Mouse (Mus musculus): ENCODE measurements around the gene Tmem200c.

Tmem200c gene

GRCm38 (mm10) chr17:68826323-68826722 is at the start of gene Tmem200c:
TSS of gene Tmem200c (plus strand) at chr17:68826623.
- DNase-seq (ENCODE audit: low spot score): no peak

DNA sequence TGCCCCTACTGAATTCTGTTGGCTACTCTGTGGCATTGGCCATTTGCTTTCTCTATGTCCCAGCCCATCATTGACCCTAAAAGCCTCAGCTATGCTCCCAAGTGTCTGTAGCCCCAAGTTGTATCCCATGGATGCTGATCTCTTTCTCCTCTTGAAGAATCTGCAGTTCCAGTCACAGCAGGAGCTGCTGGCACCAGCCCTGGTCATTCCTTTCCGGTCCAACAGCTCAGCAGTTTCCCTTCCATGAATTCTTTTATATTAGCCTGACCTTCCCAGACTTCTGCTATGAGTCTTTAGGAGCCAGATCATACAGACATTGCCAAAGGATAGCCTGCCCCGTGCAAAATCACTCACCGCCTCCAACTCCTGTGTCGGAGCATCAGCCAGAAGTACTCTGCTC is 32.7 kb upstream of the Tmem200c start:
- no peak for DNase-seq (ENCODE audit: low spot score)

DNA sequence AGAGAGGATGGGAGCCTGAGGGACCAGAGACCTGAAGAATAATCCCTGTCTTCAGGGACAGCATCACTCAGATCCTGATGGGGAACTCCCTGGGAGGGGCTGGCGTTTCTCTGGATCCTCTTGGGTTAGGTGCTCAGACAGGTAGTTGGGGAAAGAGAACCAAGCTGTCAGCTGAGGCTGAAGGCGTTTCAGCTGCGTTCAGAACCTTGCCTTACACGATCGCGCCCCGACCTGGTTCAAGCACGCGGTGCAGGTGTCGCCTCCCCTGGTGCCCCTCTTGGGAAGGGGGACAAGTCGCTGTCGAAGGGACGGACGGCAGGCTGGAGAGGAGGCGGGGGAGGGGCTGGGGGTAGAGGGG is 10.2 kb downstream of the Tmem200c start:
- no peak for DNase-seq (ENCODE audit: low spot score)

GRCm38 (mm10) chr17:68837013-68837858 is 10.8 kb downstream of the Tmem200c start:
- DNase-seq (ENCODE audit: low spot score): peak; percentile 78

DNA sequence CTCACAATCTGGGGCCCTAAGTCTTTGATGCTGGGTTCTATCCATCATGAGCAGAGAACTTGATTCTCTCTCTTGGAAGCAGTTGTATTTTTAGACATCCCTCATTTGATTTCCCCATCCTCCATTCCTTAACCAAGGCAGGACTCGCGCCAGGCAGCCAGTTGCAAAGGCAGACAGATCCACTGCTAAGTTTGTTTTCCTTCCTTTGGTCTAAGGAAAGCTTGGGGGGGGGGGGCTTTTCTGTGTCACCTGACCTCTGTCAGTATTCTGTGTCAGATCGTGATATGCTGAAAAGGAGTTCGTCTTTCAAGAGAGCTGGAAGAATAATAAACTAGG is 11.4 kb downstream of the Tmem200c start:
- DNase-seq (ENCODE audit: low spot score): no peak

DNA sequence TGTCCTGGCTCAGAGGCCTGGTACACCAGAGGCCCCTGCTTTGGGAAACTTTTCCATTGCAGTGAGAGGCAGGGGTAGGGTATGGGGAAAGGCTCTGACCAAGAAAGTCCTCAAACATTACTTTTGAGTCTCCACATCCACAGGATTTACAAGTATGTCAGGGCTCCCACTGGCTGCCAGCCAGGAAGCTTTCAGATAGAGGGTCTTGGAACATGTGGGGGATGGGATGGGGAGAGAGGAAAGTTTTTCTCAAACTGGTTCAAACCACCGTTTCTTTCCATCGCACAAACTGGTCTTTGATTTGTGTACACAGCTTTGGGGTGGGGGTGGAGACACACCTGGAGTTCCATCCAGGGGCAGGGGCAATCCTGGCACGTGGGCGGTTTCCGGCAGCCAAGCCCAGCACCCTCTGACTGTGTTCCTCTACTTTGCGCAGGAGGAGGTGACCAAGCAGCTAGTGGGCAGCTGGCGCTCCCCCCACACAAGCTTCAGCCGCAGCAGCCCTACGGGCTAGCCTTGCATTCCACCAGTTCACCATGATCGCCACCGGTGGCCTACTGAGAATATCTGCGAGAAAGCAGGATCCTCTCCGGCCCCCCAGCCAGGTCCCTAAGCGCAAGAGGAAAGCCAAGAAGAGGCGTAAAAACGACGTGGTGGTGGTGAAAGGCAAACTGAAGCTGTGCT is 13.6 kb downstream of the Tmem200c start:
- no peak for DNase-seq (ENCODE audit: low spot score)

- DNase-seq (ENCODE audit: low spot score): no peak
These were observed 14.1 kb downstream of the Tmem200c start for GRCm38 (mm10) chr17:68840572-68840939.

DNA sequence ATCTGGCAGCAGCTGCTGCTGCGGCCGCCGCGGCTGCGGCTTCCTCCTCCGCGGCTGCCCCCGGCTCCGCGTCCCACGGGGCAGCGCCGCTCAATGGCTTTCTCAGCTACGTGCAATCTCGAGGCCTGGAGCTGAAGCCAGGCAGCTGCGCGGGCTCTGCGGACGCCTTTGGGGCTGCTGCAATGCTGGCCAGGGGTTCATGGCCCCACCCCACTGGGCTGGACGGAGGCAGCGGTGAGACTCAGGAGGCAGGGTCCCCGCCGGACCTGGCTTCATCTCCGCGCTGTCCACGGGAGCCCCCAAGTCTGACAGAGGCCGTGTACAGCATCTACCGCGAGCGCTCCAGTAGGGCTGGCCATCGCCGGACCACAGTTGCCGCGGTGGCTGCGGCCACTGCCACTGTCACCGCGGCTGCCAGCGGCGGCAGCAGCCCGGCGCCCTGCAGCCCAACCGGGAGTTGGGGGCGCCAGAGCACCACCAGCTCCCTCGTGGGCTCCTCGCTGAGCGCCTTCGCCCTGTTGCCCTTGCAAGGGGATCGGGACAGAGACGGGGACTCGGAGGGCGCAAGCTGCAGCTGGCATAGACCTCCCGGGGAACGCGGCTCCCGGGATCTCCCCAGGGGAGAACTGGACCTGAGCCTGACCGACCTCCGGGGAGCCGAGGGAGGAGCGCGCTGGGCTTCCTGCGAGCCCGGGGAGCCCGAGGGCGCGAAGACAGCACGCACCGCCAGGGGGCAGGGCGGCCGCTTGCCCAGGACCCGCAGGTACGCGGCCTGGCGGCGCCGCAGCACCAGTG is 14.9 kb downstream of the Tmem200c start:
- DNase-seq (ENCODE audit: low spot score): peak; percentile 80

DNA sequence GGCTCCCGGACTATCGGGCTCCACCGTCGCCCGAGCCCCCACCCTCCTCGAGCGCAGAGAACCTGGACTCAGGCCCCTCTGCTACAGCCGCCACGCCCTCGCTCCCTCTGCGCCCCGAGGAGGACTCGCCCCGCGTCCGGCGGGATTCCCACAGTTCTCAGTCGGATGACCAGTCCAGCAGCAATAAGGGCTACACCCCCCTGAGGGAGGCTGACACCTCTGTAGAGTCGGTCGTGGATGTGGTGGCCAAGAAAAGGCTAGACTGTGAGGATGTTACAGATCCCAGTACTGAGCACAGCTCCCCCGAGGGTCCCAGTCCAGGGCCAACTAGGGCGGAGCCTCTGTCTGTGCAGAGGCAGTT is 15.4 kb downstream of the Tmem200c start:
- DNase-seq (ENCODE audit: low spot score): no peak

DNA sequence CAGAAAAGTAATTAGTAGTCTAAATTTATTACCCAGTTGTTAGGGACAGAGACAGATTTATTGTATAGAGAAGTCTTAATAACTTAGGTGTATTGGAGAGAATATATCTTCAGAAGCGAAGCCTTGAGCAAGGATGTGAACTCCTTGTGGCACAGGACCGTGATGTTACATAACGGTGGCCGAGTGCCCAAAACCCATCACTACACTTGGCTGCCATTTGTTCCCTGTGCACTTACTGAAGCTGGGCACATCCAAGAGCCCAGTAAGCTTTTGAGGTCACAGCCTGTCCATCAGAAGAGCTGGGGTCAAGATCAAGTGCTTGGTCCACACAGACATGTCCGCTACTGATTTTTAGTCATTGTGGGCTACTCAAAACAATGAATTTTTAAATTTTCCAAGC is 19.5 kb downstream of the Tmem200c start:
- DNase-seq (ENCODE audit: low spot score): no peak

- no peak for DNase-seq (ENCODE audit: low spot score)
These were observed 22.3 kb downstream of the Tmem200c start for GRCm38 (mm10) chr17:68848739-68849138.

DNA sequence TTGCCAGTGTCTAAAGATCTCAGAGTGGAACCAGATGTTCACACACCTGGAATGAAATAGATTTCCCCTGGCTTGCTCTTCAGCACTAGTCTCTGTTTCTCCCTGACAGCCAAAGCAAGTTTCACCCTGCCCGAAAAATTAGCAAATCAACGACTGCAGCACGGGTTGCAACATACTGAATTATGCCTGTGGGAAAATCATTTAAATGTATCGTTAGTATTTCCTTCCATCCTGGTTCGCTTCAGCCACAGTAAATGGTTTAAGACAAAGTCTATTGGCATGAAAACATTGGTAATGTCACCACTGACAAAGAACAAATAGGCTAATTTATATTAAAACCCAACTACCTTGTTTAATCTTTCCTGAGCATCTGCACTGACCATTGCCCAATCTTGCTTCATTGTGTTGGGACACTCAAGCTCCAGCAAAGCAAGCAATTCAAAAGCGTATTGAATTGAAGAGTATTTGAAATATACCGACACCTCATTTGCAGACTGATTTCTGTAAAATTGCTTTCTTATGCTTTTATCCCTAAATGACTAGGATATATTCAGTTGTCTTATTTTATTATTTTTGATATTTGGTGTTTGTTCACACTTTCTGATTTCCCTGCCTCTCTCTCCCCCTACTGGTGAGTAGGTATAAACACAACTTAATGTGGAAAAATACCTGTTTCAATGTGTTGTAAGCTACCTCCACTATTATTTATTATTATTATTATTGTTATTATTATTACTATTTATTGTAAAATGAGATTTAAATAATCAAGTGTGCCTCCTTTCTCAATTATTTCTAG is 25.9 kb downstream of the Tmem200c start:
- peak; percentile 43 for DNase-seq (ENCODE audit: low spot score)

DNA sequence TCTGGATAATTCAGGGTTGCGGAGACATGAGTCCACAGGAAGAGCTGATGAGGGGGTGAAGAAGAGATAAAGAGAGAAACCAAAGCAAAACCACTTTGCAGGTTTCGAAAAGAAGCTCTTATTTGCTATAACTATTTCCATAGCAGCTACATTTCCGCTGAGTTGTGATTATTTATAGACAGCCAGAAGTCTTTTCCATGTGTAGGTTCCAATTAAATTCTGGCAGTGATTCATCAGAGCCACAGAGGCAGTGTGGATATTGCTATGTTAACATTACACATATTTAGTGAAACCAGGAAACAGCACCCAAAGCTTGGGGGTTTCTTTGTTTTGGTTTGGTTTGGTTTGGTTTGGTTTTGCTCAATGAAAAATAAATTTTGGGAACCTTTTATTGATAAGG is 37.8 kb downstream of the Tmem200c start:
- no peak for DNase-seq (ENCODE audit: low spot score)

DNA sequence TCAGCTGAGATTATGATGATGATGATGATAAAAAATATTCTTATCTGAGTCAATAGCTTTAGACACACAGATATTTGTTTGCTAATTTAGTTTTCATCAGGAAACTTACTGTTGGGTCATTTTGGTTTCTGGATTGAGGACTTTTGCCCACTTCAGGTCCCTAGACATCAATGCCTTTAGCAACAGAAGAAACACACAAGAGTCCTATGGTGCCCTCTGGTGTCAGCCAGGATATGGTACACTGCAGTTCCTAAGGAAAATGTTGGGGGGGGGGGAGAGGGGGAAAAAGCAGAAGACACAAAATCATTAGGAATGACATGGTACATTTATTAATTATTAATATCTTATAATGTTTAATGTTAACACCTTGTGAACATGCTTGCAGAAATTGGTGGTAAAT is 42.0 kb downstream of the Tmem200c start:
- peak; percentile 70 for DNase-seq (ENCODE audit: low spot score)

GRCm38 (mm10) chr17:68874021-68874420 is 47.6 kb downstream of the Tmem200c start:
- peak; percentile 66 for DNase-seq (ENCODE audit: low spot score)

GRCm38 (mm10) chr17:68875251-68875650 is 48.8 kb downstream of the Tmem200c start:
- peak; percentile 56 for DNase-seq (ENCODE audit: low spot score)

DNA sequence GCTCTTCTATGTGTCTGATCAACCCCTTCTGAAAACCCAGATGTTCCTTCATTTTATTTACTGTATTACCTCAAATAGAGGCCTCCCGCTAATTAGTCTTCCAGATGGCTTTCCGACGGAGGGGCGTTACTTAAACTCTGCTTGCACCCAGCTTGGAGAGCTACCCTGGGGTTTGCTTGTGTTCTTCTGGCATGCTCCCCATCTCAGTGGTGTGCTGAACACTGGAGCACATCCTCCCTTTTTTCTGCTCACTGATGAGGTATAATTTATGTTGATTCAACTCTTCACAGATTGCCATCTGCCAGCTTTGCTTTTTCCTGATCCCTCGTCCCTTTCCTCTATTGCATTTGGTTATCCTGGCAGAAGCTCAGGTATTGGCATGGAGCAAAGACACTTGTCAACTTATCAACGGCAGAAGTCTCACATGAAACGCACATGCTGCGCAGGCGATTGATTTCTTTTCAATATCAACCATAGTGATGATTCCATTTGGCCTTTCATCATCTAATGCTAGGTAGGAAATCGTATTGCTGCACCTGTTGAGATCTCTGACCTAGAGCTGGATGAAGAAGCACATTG is 49.6 kb downstream of the Tmem200c start:
- no peak for DNase-seq (ENCODE audit: low spot score)

- peak; percentile 72 for DNase-seq (ENCODE audit: low spot score)
These were observed 55.5 kb downstream of the Tmem200c start for GRCm38 (mm10) chr17:68881725-68882524.

GRCm38 (mm10) chr17:68883474-68884083 is 57.2 kb downstream of the Tmem200c start:
- DNase-seq (ENCODE audit: low spot score): no peak

GRCm38 (mm10) chr17:68890672-68891071 is 64.2 kb downstream of the Tmem200c start:
- no peak for DNase-seq (ENCODE audit: low spot score)

Measured in retina, embryonic 14.5 days (tissue).